Mouse (Mus musculus) midbrain, postnatal 0 days (tissue): ENCODE data around the gene Asb6. TPM values are rescaled to one million over a fixed set of nuclear protein-coding genes. Genes with fewer than 3 reads are reported as not detected.

Experiments
- ATAC-seq: fragments of 200-750 bp; cut with Nextera tagmentation; 2 replicates; pipeline ENCODE4 v1.8.0; 2017; ENCODE audit warnings: moderate number of reproducible peaks, mild to moderate bottlenecking, moderate TSS enrichment, moderate library complexity; ENCODE audit not compliant: low FRiP score
- DNase-seq: peaks from one replicate; pipeline ENCODE4 v3.0.0-alpha.2; 2015; ENCODE audit warnings: low spot score
- H3K27ac ChIP-seq: fragments of 300-500 bp; sonication (generic); 2 replicates; pipeline ENCODE4 v1.5.1; 2014; ENCODE audit warnings: low read depth, mild to moderate bottlenecking, low read length, mixed read lengths
- H3K27me3 ChIP-seq: fragments of 300-500 bp; sonication (generic); 2 replicates; pipeline ENCODE4 v1.6.1; 2014; ENCODE audit warnings: low read length, control low read depth, mixed read lengths; ENCODE audit not compliant: insufficient read depth
- H3K36me3 ChIP-seq: fragments of 300-500 bp; sonication (generic); 2 replicates; pipeline ENCODE4 v1.6.1; 2014; ENCODE audit warnings: low read length, control low read depth, mixed read lengths; ENCODE audit not compliant: insufficient read depth
- H3K4me1 ChIP-seq: fragments of 300-500 bp; sonication (generic); 2 replicates; pipeline ENCODE4 v1.6.1; 2014; ENCODE audit warnings: mild to moderate bottlenecking, control low read depth, antibody characterized with exemption, low read length, mixed read lengths; ENCODE audit not compliant: insufficient read depth
- H3K4me2 ChIP-seq: fragments of 300-500 bp; sonication (generic); 2 replicates; pipeline ENCODE4 v1.6.1; 2014; ENCODE audit warnings: low read depth, mild to moderate bottlenecking, low read length, mixed read lengths; ENCODE audit not compliant: poor library complexity, severe bottlenecking
- H3K4me3 ChIP-seq: fragments of 300-500 bp; sonication (generic); 2 replicates; pipeline ENCODE4 v1.5.1; 2014; ENCODE audit warnings: low read depth, mild to moderate bottlenecking, low read length, moderate library complexity
- H3K9ac ChIP-seq: fragments of 300-500 bp; sonication (generic); replicated peaks from 2 replicates; pipeline ENCODE4 v1.6.1; 2014; ENCODE audit warnings: mild to moderate bottlenecking, low read length, moderate library complexity, mixed read lengths; ENCODE audit not compliant: poor library complexity, severe bottlenecking
- H3K9me3 ChIP-seq: fragments of 300-500 bp; sonication (generic); 2 replicates; pipeline ENCODE4 v1.6.1; 2016; ENCODE audit warnings: low read length, control low read depth
- CTCF ChIP-seq: IDR thresholded peaks from 2 replicates; pipeline ENCODE4 v1.5.1; 2016; ENCODE audit warnings: antibody characterized with exemption, mild to moderate bottlenecking
- WGBS: fragments of 180-500 bp; shearing (Covaris S2); extraction: QIAGEN DNeasy Blood & Tissue Kit; methylation state at CpG from one replicate; pipeline ENCODE4 v1.1.7; 2014; 5-methylcytosine and 5-hydroxymethylcytosine counted together
- polyA plus RNA-seq: library from polyadenylated mRNA; unstranded; fragments of >200 nt; fragmentation: Nextera tagmentation; extraction: Ambion mirVana; gene quantifications from 2 replicates; pipeline ENCODE4 v1.2.1, GENCODE M21; 2015
- total RNA-seq: library from RNA; depleted of rRNA; stranded (reverse); fragments of >200 nt; gene quantifications from 2 replicates; pipeline ENCODE4 v1.2.3, GENCODE M21; 2014

The Asb6 gene
- total and polyA plus RNA-seq, 2 experiments from 2014 or later, result 36.1 to 40.7 TPM

- H3K27ac ChIP-seq, result no peak overlapping the region
- H3K4me2 ChIP-seq, result peak overlapping the region; percentile 57
- peaks cover 5% of the 10 kb centered on the region; the same call in 1 of the 2 replicates for H3K27me3 ChIP-seq
- H3K4me3 ChIP-seq, result peak overlapping the region; percentile 36
- WGBS, result 42% methylated on average over 7 of the region's 7 CpGs
- H3K9me3 ChIP-seq, result no peaks in the 10 kb centered on the region
- no peak overlapping the region for H3K9ac ChIP-seq
- ATAC-seq, result no peak
- no peaks in the 10 kb centered on the region for H3K36me3 ChIP-seq
- DNase-seq, result no peak
- no peak for TF ChIP-seq CTCF
- peaks cover 21% of the 10 kb centered on the region for H3K4me1 ChIP-seq
Observed at GRCm38 (mm10) chr2:30800671-30801066, 29.5 kb downstream of the Asb6 start.

GRCm38 (mm10) chr2:30799456-30799855, 30.7 kb downstream of the Asb6 start:
- Histone ChIP-seq H3K9ac (no peak overlapping the region), H3K36me3 (no peaks in the 10 kb centered on the region), H3K4me1 (peaks cover 21% of the 10 kb centered on the region), H3K4me3 (no peak overlapping the region), H3K4me2 (no peak overlapping the region), H3K27ac (no peak overlapping the region), H3K27me3 (peaks cover 5% of the 10 kb centered on the region; the same call in 1 of the 2 replicates), H3K9me3 (no peaks in the 10 kb centered on the region)
- ATAC-seq (no peak), DNase-seq (no peak)
- TF ChIP-seq CTCF, result no peak
- WGBS, result 82% methylated on average over 3 of the region's 3 CpGs

GRCm38 (mm10) chr2:30796382-30796781, 33.8 kb downstream of the Asb6 start:
- TF ChIP-seq CTCF, result 0 out of 2 replicates have a peak, but pooled peaks have one; percentile 2
- Histone ChIP-seq H3K36me3 (no peaks in the 10 kb centered on the region), H3K4me2 (peak overlapping the region; percentile 41), H3K4me3 (no peak overlapping the region), H3K27ac (peak overlapping the region; percentile 57), H3K27me3 (no peaks in the 10 kb centered on the region), H3K4me1 (peaks cover 18% of the 10 kb centered on the region), H3K9me3 (no peaks in the 10 kb centered on the region), H3K9ac (peak overlapping the region; percentile 8; the same call in 1 of the 2 replicates)
- 3% methylated on average over 11 of the region's 11 CpGs for WGBS
- ATAC-seq (peak; percentile 83), DNase-seq (peak; percentile 97)

GRCm38 (mm10) chr2:30795889-30796275, 34.3 kb downstream of the Asb6 start:
- Histone ChIP-seq H3K4me1 (peaks cover 13% of the 10 kb centered on the region), H3K36me3 (no peaks in the 10 kb centered on the region), H3K4me2 (no peak overlapping the region), H3K4me3 (no peak overlapping the region), H3K9me3 (no peaks in the 10 kb centered on the region), H3K27me3 (no peaks in the 10 kb centered on the region), H3K27ac (peak overlapping the region; percentile 57; the same call in 1 of the 2 replicates), H3K9ac (0 out of 2 replicates have a peak overlapping the region, but pooled peaks have one; percentile 8)
- DNase-seq (no peak), ATAC-seq (peak; percentile 17; the same call in 1 of the 2 replicates)
- no peak for TF ChIP-seq CTCF
- WGBS, result 54% methylated on average over 5 of the region's 5 CpGs

GRCm38 (mm10) chr2:30795271-30795888, 34.8 kb downstream of the Asb6 start:
- Histone ChIP-seq H3K4me3 (no peak overlapping the region), H3K27ac (no peak overlapping the region), H3K9ac (no peak overlapping the region), H3K27me3 (no peaks in the 10 kb centered on the region), H3K9me3 (no peaks in the 10 kb centered on the region), H3K4me1 (peaks cover 9% of the 10 kb centered on the region), H3K36me3 (no peaks in the 10 kb centered on the region), H3K4me2 (no peak overlapping the region)
- TF ChIP-seq CTCF, result no peak
- DNase-seq (no peak), ATAC-seq (no peak)
- 56% methylated on average over 7 of the region's 7 CpGs for WGBS
